Mouse (Mus musculus) olfactory bulb, adult 2 months (tissue): Measurements from ENCODE around the gene 2610507B11Rik.

ENCODE experiments used
- CTCF ChIP-seq: fragments of 200-500 bp; IDR thresholded peaks from 2 replicates; pipeline ENCODE4 v1.5.1; 2012; ENCODE audit warnings: low read depth, mild to moderate bottlenecking, low read length, moderate library complexity; ENCODE audit not compliant: insufficient read depth
- POLR2A ChIP-seq: fragments of 200-500 bp; IDR thresholded peaks from 2 replicates; pipeline ENCODE4 v1.6.1; 2012; ENCODE audit warnings: mild to moderate bottlenecking, low read depth, low read length, moderate library complexity; ENCODE audit not compliant: insufficient read depth

DNA sequence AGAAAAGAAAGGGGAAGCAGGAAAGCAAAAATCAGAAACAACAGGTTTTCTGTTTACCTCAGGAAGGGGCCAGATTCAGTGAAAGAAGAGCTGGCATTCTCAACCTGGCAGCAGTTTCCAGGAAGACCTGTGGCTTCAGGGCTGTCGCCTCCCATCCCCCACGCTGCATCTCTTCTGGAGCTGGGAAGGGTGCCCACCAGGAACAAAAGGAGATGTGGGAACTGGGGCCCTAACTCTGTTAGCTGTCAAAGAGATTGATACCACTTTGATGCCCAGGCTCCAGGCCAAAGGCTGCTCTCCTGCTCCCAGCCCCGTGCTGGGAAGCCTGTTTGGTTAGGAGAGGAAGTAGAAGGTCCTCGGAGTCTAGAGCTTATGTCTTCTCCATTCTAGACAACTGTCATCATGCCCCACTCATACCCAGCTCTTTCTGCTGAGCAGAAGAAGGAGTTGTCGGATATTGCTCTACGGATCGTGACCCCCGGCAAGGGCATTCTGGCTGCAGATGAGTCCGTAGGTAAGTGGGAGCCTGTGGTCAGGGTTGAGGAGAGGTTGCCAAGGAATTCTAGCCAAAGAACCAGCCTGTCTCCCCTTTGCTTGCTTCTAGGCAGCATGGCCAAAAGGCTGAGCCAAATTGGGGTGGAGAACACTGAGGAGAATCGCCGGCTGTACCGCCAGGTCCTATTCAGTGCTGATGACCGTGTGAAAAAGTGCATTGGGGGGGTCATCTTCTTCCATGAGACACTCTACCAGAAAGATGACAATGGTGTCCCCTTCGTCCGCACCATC, 62.6 kb downstream of the 2610507B11Rik start:
- TF ChIP-seq CTCF: no peak
- TF ChIP-seq POLR2A: no peak
